Mouse (Mus musculus) kidney, adult 2 months (tissue): ENCODE data around the gene Pmm1.

ENCODE experiments used
- CTCF ChIP-seq: fragments of 200-500 bp; conservative IDR thresholded peaks from 2 replicates; pipeline ENCODE4 v1.5.1; 2011; ENCODE audit warnings: low read depth, mild to moderate bottlenecking, control low read depth, low read length, moderate library complexity, mixed read lengths; ENCODE audit not compliant: insufficient read depth, insufficient read length
- POLR2A ChIP-seq: fragments of 200-500 bp; IDR thresholded peaks from one replicate; pipeline ENCODE4 v1.6.1; 2011; ENCODE audit warnings: low read depth, low read length, control low read depth

GRCm38 (mm10) chr15:81952310-81952709 is 8.4 kb downstream of the Pmm1 start:
- TF ChIP-seq CTCF: no peak
- TF ChIP-seq POLR2A: no peak
